Mouse (Mus musculus): ENCODE data around the gene Traf4.

- TF ChIP-seq CTCF (IDR thresholded peaks at IDR 0.05; ENCODE audit: low read depth) (no peak), EP300 (IDR thresholded peaks at IDR 0.05; ENCODE audit: low read depth) (no peak)
Observed at GRCm38 (mm10) chr11:78189234-78190040, 24.0 kb upstream of the Traf4 start.

Data from liver, embryonic 14.5 days (tissue).